Mouse (Mus musculus) erythroblast, embryonic 14.5 days (primary cell): Measurements from ENCODE around the gene Rsph10b.

Source experiments
- GATA1 ChIP-seq: IDR thresholded peaks from 2 replicates; pipeline ENCODE4 v1.6.1; 2012; ENCODE audit warnings: low read length, inconsistent platforms, mixed read lengths
- TAL1 ChIP-seq: IDR thresholded peaks from 3 replicates; pipeline ENCODE4 v1.6.1; 2012; ENCODE audit warnings: low read length, inconsistent platforms, mixed read lengths

GRCm38 (mm10) chr5:143943231-143944125 lies 10.6 kb downstream of the Rsph10b start:
- no peak for TF ChIP-seq GATA1
- no peak for TF ChIP-seq TAL1
